Mouse (Mus musculus): ENCODE data around the gene Aph1a. TPM values are rescaled to one million over a fixed set of nuclear protein-coding genes. Genes with fewer than 3 reads are reported as not detected.
"Not testable (repeated sequence)": the region's sequence is repeated elsewhere in the genome, so short reads cannot be mapped to it uniquely, and the experiment has no call there.

Aph1a gene
- polyA plus RNA-seq, 1 experiment from 2014 or later: 34.6 TPM

DNA sequence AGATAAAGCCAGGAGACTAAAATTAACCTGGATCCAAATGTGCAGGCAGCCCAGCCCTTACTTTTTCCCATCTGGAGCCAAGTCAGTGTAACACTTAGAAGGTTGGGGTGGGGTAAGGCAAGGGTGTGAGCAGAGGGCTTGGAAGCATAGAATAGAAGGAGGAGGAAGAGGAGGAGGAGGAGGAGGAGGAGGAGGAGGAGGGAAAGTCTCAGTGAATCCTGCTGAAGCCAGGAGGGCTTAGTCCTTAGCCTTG is 8.5 kb downstream of the Aph1a start:
- H3K27ac ChIP-seq (replicated peaks): no peak overlapping the region
- no peak overlapping the region for H3K9ac ChIP-seq
- H3K36me3 ChIP-seq: peaks cover 3% of the 10 kb centered on the region; the same call in 1 of the 2 replicates
- H3K9me3 ChIP-seq (replicated peaks): no peaks in the 10 kb centered on the region
- peaks cover 39% of the 10 kb centered on the region for H3K4me1 ChIP-seq
- H3K27me3 ChIP-seq: peaks cover 19% of the 10 kb centered on the region; the same call in 1 of the 2 replicates
- no peak overlapping the region for H3K4me2 ChIP-seq (replicated peaks)
- no peak for ATAC-seq (ENCODE audit: insufficient number of reproducible peaks, low FRiP score, low TSS enrichment, low read depth)
- no peak overlapping the region for H3K4me3 ChIP-seq (replicated peaks)

DNA sequence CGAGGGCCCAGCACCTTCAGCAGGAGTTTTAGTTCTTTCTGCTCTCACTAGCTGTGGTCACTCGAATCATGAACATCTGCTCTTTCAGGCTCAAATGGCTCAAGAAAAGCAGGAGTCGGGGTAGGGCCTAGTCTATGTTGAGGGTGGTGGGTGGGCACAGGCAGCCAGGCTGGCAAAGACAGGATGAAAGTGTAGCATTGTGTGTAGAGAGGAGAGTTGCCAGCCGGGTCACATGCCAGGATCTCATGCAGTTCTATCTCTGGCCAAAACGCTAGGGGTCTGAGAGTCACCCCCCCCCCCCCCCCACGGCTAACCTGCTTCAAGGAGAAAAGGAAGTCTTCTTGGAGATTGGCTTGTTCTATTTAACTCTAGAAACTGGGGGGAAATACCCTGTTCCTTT is 8.9 kb downstream of the Aph1a start:
- Histone ChIP-seq H3K4me3 (replicated peaks) (no peak overlapping the region), H3K27me3 (peaks cover 23% of the 10 kb centered on the region; the same call in 1 of the 2 replicates), H3K4me1 (peaks cover 40% of the 10 kb centered on the region), H3K4me2 (replicated peaks) (no peak overlapping the region), H3K36me3 (no peaks in the 10 kb centered on the region; the same call in 1 of the 2 replicates), H3K9me3 (replicated peaks) (no peaks in the 10 kb centered on the region), H3K9ac (no peak overlapping the region), H3K27ac (replicated peaks) (no peak overlapping the region)
- 31% methylated on average over 6 of the region's 6 CpGs for WGBS
- ATAC-seq (ENCODE audit: insufficient number of reproducible peaks, low FRiP score, low TSS enrichment, low read depth): no peak

DNA sequence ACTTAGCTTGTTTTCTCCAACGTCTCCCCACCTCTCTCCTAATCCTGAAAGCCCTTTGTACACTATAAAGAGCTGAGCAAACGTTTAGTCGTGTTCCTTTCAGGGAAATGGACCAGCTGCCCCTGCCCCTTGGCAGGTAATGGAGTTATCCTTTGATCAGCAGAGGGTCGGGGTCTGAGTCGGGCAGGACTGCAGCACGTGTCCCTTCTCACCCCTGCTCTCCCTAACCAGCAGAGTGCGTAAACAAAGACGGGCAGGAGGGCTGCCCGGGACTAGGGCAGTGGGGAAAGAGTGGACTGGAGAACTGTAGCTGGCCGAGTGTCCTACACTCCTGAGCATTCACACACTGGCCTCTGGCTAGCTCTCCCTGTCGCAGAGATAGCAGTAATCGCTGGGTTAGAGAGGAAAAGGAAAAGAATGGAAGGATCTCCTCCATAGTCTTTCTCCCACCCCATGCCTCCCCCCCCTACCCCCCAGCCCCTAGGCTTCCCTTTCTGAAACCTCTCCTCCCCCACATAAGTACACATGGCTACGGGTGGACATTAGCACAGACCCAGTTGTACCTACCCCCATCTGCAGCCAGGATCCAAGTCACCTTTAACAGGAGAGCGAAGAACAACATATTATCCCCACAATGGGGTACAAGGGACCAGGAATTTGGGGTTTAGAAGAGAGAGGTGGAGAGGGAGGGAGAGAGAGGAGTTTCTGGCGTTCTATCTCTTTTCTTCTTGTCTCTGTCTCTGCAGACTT is 10.2 kb downstream of the Aph1a start:
- H3K9me3 ChIP-seq (replicated peaks): no peaks in the 10 kb centered on the region
- WGBS: 4% methylated on average over 15 of the region's 15 CpGs
- ATAC-seq (ENCODE audit: insufficient number of reproducible peaks, low FRiP score, low TSS enrichment, low read depth): no peak
- no peak overlapping the region for H3K27ac ChIP-seq (replicated peaks)
- H3K4me2 ChIP-seq (replicated peaks): peak overlapping the region; percentile 73
- no peaks in the 10 kb centered on the region for H3K36me3 ChIP-seq
- peaks cover 23% of the 10 kb centered on the region; the same call in 1 of the 2 replicates for H3K27me3 ChIP-seq
- H3K4me1 ChIP-seq: peaks cover 40% of the 10 kb centered on the region
- H3K9ac ChIP-seq: no peak overlapping the region
- peak overlapping the region; percentile 36 for H3K4me3 ChIP-seq (replicated peaks)

DNA sequence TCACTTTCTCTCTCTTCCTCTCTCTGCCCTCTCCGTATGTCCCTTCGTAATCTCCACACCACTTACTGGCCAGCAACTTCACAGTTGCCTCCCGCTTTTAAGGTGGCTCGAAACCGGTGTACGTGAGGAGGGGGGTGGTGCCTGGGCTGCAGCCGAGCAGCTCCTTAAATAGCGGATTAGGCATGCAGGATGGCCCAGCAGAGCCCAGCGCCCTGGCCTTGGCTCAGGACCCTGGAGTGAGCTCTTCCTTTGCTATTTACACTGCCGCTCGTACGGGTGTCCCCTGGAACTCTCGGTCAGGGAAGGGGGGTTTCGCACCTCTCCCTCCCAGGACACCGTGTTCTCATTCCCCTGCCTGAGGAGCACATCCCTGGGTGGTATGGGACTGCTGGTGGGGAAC is 10.8 kb downstream of the Aph1a start, which contains the start of gene Car14:
TSS of gene Car14 (minus strand) at position 124 of the 400 bp plus-strand sequence.
- H3K4me1 ChIP-seq: peaks cover 40% of the 10 kb centered on the region
- H3K4me2 ChIP-seq (replicated peaks): peak within 1 kb of the TSS; percentile 73
- peak within 1 kb of the TSS; percentile 36 for H3K4me3 ChIP-seq (replicated peaks)
- ATAC-seq (ENCODE audit: insufficient number of reproducible peaks, low FRiP score, low TSS enrichment, low read depth): peak; percentile 26; the same call in 1 of the 2 replicates
- under 1% methylated on average over 15 of the region's 15 CpGs for WGBS
- H3K27me3 ChIP-seq: peaks cover 23% of the 10 kb centered on the region; the same call in 1 of the 2 replicates
- H3K9ac ChIP-seq: peak within 1 kb of the TSS; percentile 21; the same call in 1 of the 2 replicates
- H3K36me3 ChIP-seq: no peaks in the 10 kb centered on the region
- no peak within 1 kb of the TSS for H3K27ac ChIP-seq (replicated peaks)
- no peaks in the 10 kb centered on the region for H3K9me3 ChIP-seq (replicated peaks)

DNA sequence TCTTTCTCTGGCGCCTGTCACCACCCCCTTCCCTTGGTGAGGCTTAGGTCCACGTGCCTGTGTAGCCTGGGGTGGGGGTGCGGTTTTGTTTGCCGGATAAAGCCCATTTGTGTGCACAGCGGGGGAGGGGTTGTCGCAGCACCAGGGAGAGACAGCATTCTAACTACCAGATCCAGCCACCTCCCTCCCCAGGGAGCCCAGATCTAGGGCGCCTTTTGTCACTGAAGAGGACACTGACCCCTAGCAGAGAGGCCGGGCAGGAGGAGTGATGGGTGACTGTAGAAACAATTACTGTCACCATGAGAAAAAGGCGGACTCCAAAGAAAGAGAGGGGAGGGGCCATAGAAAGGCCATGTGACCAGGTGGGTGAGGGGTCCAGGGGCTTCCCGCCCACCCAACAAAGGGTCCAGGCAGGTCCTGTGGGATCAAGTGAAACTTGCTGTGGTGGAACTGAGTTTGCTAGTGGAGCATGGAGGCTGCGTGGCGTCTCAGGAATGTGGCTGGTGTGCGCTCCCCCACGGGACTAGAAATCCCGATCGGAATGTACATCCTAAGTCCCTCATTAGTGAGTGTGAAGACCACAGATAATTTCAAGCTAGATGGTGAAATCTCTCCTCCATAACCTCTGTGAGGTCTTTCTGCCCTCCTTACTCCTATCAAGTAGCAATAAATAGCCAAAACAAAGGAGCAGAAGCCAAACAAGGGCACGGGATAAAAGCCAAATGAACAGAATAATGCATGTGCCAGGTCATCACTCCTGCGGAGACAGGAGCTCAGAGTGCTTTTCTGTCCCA is 11.6 kb downstream of the Aph1a start:
- Histone ChIP-seq H3K9ac (peak overlapping the region; percentile 21; the same call in 1 of the 2 replicates), H3K4me1 (peaks cover 40% of the 10 kb centered on the region), H3K27me3 (peaks cover 23% of the 10 kb centered on the region; the same call in 1 of the 2 replicates), H3K27ac (replicated peaks) (no peak overlapping the region), H3K4me3 (replicated peaks) (peak overlapping the region; percentile 36), H3K36me3 (no peaks in the 10 kb centered on the region), H3K4me2 (replicated peaks) (peak overlapping the region; percentile 73), H3K9me3 (replicated peaks) (no peaks in the 10 kb centered on the region)
- ATAC-seq (ENCODE audit: insufficient number of reproducible peaks, low FRiP score, low TSS enrichment, low read depth): no peak
- under 1% methylated on average over 18 of the region's 18 CpGs for WGBS

DNA sequence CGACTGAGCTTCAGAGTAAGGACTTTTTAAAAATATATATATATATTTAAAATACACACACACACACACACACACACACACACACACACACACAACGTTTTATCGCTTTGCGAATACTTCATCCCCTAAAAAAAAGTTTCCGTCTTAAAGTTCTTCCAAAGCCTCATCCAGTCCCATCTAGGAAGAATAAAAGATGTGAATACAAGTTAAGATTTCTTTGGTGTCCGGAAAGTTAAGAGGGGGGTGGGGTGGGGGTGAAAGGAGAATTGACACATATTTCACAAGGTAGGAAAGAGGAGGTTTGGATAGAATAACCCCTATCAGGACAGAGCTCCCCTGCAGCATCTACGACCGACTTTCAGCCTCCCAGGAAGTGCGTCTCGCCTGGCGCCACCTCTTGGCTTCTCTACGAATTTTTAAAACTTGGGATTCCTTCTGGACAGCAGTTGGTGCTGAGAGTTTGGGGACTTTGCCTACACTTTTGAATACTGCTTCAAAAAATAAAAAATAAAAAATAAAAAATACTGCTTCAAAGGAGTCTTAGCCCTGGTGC is 12.2 kb downstream of the Aph1a start:
- Histone ChIP-seq H3K4me3 (replicated peaks) (peak overlapping the region; percentile 27), H3K4me2 (replicated peaks) (peak overlapping the region; percentile 73), H3K9ac (no peak overlapping the region), H3K9me3 (replicated peaks) (no peaks in the 10 kb centered on the region), H3K36me3 (no peaks in the 10 kb centered on the region), H3K27me3 (peaks cover 23% of the 10 kb centered on the region; the same call in 1 of the 2 replicates), H3K27ac (replicated peaks) (no peak overlapping the region), H3K4me1 (peaks cover 40% of the 10 kb centered on the region)
- ATAC-seq (ENCODE audit: insufficient number of reproducible peaks, low FRiP score, low TSS enrichment, low read depth): no peak
- under 1% methylated on average over 12 of the region's 12 CpGs for WGBS

DNA sequence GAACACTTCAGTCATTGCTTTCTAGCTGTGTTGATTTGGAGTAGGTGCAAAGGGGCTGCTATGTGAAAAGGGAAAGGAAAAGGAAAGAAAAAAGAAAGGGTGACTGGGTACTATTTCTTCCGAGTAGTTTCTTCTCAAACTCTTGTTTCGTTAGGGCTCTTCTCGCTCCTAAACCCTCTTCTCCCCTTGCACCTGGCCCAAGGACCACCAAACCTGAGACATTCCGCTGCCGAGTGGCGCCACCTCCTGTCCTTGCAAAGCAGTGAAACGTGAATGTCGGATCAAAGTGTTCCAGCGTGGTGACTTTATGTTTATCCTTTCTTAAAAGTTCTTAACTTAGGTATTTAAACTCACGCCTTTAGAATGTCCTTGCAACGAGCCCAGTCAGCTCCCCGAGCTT is 13.1 kb downstream of the Aph1a start:
- peak overlapping the region; percentile 27 for H3K4me3 ChIP-seq (replicated peaks)
- no peak overlapping the region for H3K9ac ChIP-seq
- no peaks in the 10 kb centered on the region for H3K36me3 ChIP-seq
- no peak overlapping the region for H3K27ac ChIP-seq (replicated peaks)
- no peaks in the 10 kb centered on the region for H3K9me3 ChIP-seq (replicated peaks)
- peaks cover 36% of the 10 kb centered on the region for H3K4me1 ChIP-seq
- peak overlapping the region; percentile 73 for H3K4me2 ChIP-seq (replicated peaks)
- WGBS: under 1% methylated on average over 12 of the region's 12 CpGs
- no peak for ATAC-seq (ENCODE audit: insufficient number of reproducible peaks, low FRiP score, low TSS enrichment, low read depth)
- peaks cover 23% of the 10 kb centered on the region; the same call in 1 of the 2 replicates for H3K27me3 ChIP-seq

DNA sequence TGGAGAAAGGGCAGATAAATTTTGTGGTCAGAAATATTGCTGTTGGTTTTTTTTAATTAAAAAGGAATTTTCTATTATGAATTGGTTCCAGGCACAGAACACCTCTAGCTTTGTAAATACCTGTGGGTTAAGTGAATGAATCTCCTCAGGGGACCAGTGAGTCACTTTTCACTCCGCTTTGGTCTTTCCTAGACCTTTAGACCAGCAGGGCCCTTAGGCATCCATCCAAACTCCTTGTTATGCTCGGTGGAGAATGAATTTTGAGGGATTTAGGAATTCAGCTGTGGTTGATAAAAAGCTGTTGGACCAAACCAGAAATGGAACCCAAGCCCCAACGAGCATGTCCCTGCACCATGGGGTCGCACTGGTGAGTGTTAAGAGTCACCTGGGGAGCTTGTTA is 13.8 kb downstream of the Aph1a start:
- no peak overlapping the region for H3K9ac ChIP-seq
- ATAC-seq (ENCODE audit: insufficient number of reproducible peaks, low FRiP score, low TSS enrichment, low read depth): no peak
- no peak overlapping the region for H3K4me2 ChIP-seq (replicated peaks)
- H3K4me1 ChIP-seq: peaks cover 32% of the 10 kb centered on the region
- no peaks in the 10 kb centered on the region for H3K9me3 ChIP-seq (replicated peaks)
- H3K4me3 ChIP-seq (replicated peaks): no peak overlapping the region
- WGBS: 34% methylated on average over 4 of the region's 4 CpGs
- H3K36me3 ChIP-seq: no peaks in the 10 kb centered on the region
- H3K27me3 ChIP-seq: peaks cover 23% of the 10 kb centered on the region; the same call in 1 of the 2 replicates
- H3K27ac ChIP-seq (replicated peaks): no peak overlapping the region

DNA sequence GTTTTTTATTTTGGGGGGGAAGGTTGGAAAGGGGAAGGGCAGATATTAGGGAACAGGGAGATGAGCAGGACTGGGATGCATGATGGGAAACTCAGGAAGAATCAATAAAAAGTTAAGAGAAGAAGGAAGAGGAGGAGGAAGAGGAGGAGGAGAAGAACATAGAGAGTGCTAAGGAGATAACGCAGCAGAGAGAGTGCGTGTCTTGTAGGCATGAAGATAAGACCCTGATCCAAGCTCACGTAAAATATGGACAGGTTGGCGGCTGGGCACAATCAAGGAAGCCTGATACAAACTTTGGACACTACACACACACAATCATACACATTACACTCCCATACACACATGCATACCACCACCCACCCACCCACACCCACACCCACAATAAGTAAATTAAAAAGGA is 20.9 kb downstream of the Aph1a start:
- no peaks in the 10 kb centered on the region for H3K9me3 ChIP-seq (replicated peaks)

DNA sequence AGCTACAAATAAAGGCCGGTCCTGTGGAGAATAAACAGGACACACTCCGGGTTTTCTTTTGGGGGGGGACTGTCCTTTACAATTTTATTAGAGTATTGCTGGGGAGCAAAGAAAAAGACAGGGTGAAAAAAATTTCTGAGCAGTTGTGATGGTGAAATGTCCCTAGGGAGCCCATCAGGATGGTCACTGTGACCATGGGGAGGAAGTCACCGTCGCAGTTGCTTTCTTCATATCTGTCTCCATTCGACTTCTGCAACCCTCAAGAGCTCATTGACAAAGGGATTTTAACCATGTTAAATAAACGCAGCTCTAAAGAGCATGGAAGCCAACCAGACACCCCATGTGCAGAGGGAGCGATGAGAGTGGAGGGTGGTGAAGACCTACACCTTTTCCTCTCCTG is 23.0 kb downstream of the Aph1a start:
- no peak for ATAC-seq (ENCODE audit: insufficient number of reproducible peaks, low FRiP score, low TSS enrichment, low read depth)
- Histone ChIP-seq H3K36me3 (no peaks in the 10 kb centered on the region), H3K4me3 (replicated peaks) (no peak overlapping the region), H3K4me1 (no peaks in the 10 kb centered on the region), H3K4me2 (replicated peaks) (no peak overlapping the region), H3K27ac (replicated peaks) (no peak overlapping the region), H3K9me3 (replicated peaks) (no peaks in the 10 kb centered on the region), H3K9ac (no peak overlapping the region), H3K27me3 (no peaks in the 10 kb centered on the region)
- 75% methylated on average over 7 of the region's 7 CpGs for WGBS

More for the DNA sequence above, 20.9 kb downstream of the Aph1a start:
- no peak overlapping the region for H3K27ac ChIP-seq (replicated peaks)
- WGBS: 92% methylated on average over 4 of the region's 4 CpGs
- no peaks in the 10 kb centered on the region for H3K27me3 ChIP-seq
- no peaks in the 10 kb centered on the region for H3K36me3 ChIP-seq
- no peak for ATAC-seq (ENCODE audit: insufficient number of reproducible peaks, low FRiP score, low TSS enrichment, low read depth)
- H3K9ac ChIP-seq: no peak overlapping the region
- no peak overlapping the region for H3K4me2 ChIP-seq (replicated peaks)
- no peak overlapping the region for H3K4me3 ChIP-seq (replicated peaks)
- H3K4me1 ChIP-seq: no peaks in the 10 kb centered on the region

DNA sequence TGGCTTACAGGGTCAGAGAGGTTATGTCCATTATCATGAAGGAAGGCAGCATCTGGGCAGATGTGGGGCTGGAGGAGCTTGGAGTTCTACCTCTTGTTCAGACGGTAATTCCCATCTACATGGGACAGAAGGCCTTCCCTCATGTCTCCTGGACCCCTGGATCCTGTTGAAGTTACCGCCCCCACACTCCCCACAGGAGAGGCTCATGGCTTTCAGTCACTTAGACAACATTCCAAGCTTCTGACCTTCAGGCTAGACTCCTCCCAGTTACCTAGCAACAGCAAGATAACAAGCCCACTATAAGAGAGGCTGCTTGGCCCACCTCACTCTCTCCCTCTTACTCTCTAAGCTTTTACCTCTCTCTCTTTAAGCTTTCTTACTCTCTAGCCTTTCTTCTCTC is 26.8 kb downstream of the Aph1a start:
- not testable (repeated sequence) for H3K9me3 ChIP-seq (replicated peaks); H3K36me3 ChIP-seq; H3K4me1 ChIP-seq; H3K27me3 ChIP-seq; H3K4me3 ChIP-seq (replicated peaks); H3K27ac ChIP-seq (replicated peaks); H3K9ac ChIP-seq; H3K4me2 ChIP-seq (replicated peaks); ATAC-seq (ENCODE audit: insufficient number of reproducible peaks, low FRiP score, low TSS enrichment, low read depth)
- WGBS: 45% methylated on average over 2 of the region's 2 CpGs
